Mouse (Mus musculus) right cerebral cortex, adult 2 months (tissue): Measurements from ENCODE around the gene Mn1.

Experiments
- DNase-seq, 2 experiments: peaks; one replicate each; pipeline ENCODE4 v3.0.0; 2021 to 2022; ENCODE audit warnings: low spot score in 2 of 2

Mn1 gene

DNA sequence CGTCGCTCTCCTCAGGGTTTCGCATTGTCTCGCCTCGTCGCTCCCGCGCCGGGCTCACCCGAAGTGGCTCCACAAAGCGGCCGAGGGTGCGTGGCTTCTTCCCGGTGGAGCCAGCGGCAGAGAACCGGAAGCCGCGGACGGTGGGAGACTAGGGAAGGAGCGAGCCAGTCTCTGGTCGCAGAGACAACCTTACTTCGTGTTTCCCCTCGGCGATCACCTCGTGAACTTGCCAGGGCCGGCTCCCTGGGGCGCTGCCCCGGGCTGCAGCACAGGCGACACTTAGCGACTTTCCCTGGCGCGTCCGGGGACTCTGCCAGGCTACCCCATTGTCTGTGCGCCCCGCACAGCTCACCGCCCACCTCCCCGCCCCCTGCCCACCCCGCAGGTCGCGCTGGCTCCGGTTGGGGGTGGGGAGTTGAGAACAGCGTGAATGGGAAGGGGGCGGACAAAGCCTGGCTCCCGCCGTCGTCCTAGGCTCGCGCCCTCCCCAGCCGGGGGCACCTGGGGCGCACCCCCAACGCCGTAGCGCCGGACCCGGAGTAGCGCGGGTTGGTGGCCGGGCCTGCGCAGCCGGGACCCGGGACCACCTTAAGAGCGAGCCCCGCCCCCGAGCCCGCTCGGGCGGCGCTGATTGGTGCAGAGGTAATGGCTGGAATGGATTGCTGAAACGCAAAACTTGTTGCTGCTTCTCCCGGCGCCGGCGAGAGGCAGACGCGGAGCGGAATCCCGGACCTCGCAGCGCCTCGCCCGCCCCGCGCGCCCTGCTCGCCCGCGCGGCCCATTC is at the start of gene Mn1:
Mn1 (plus strand) TSS at position 772 of the 784 bp plus-strand sequence.
- DNase-seq = peak; percentile 86 to 91

DNA sequence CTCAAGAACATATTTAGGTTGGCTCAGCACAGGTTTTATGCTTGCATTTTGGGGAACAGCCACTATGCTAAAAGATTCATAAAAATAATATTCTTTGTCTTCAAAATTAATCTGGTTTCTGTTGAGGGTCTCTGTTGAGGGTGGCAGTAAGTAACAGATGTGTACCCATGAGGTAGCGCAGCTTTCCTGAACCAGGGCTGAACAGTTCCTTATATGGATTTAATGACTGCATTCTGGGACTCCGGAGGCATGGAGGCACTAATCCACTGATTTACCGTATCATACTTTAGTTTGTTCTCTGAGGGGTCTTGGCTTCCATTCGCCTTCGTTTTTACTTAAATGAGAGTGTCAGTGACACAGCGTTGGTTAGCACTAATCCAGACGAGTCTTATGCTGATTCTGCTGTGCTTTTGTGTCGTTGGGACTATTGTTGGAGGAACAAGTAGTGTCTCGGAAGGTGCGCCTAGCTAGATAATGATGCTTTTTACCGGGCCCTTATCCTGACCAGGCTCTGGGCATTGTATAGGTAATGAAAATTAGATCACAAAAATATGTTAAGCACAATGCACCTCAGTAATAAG is 49.1 kb upstream of the Mn1 start:
- no peak for DNase-seq

DNA sequence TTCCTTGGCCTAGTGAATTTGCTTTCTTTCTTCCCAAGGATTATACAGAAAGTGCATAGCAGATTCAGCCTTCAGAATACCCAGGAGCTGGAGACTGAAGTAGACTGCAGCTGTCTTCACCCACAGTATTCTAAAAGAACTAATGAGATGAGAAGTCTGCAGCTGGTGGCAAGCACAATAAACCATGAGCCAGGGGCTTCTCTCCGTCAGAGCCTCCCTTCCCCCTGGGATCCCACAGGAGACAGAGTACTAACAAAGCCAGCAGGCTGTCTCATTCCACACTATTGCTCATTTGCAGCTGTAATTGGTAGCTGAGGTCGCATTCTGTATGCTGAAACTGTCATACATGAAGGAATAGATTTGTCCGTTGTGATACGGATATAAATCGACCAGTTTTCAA is 48.6 kb upstream of the Mn1 start:
- no peak for DNase-seq

DNA sequence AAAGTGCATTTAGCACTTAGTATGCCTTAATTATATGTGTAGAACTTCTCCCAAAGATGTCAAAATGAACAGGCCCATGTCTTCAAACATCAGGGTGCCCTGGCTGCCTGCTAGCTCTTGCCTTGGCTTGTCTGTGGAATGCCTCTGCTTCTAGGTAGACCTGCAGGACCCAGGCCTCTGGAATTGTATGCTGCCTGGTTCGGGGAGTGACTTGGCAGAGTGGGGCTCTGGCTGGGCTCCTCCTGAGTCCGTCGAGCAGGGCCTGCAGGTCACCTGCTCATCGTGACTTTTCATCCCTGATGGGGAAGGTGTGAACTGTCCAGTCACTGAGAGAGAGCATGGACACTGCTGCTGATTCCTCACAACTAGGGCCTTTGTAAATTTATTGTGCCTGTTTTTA is 41.5 kb upstream of the Mn1 start:
- no peak for DNase-seq

DNA sequence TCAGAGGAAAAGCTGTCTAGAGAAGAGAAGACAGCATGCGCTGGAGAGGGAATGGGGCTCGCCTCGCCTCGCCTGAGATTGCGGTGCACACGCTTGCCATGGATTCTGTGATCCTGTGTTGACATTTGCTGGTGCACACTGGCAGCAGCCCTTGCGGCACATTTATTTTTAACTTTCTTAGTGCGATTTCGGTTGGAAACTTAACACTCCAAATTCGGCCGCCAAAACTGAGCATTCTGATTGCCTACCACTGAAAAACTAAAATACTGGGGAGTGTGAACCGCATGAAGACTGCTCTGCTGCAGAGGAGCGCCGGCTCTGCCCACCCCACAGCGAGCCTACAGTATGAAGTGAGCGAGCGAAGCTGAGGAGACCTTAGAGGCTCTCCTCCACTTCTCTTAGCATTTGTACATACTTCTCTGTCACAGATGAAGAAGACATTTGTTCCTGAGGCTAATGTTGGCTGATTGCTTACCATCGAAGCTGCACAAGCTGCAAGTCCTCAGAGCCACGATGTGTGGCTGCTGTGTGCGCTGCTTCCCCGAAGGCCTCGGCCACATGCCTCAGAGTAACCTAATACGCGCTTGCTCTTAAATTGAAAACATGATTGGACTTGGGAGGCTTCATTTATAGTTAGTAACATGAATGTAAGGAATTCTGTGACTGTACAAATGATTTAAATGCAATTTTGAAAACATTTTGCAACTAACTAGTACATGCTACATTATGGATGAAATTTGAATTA is 40.7 kb upstream of the Mn1 start:
- peak; percentile 48 to 52 for DNase-seq

DNA sequence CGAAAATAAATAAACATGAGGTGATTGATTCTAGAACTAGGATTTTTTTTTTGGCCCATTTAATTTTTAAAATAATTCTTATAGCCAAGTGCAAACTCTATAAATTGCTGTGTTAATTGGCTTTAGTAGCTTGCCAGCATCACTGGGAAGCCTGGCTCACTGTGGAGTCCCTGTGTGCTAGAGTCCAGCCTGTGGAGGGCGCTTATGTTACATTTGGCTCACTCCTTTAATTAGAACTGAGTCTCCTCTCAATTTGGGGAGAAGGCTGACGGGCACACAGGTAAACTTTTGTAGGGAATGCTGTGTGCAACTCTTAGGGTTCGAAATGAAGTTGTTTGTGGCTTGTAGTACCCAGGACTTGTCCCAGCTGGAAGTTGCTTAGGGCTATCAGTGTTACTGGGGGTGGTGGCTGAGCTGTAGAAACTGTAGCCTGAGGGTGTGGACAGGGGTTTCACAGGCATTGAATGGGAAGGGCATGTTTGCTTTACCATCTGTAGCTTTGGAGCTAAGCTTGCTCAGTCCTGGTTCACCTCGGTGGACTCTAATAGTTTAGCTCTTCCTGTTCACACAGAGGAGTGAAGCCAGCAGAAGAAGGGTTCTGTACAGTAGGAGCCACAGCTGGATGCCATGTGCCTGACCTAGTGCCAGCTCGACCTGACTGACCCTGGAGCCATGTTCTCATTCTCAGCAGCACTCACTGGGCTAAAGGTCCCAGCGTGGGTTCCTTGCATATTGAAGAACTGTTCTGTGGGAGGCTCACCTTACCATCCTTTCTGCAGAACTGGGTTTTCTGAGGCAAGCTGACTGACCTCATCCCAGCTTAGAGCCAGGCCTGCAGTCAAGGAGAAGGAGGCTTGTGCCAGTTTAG is 38.8 kb upstream of the Mn1 start:
- DNase-seq = no peak

DNA sequence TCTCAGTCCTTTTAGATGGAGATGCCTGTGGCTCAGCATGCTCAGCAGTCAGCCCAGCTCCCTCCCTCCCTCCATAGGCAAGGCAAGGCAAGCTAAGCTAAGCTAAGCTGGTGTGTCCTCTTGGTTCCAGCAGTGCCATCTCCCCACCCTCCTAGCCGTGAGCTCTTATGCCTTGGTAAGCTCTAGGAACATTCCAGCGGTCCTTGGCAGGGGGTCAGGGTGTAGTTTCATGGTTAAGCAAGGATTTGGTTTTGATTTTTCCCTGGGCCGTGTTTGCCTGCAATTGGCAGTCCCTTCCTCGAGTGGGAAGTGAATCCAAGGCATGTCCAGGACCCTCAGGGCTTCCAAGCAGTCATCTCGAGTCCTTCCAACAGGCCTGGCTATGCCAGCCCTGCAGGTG is 33.8 kb upstream of the Mn1 start:
- DNase-seq = no peak

DNA sequence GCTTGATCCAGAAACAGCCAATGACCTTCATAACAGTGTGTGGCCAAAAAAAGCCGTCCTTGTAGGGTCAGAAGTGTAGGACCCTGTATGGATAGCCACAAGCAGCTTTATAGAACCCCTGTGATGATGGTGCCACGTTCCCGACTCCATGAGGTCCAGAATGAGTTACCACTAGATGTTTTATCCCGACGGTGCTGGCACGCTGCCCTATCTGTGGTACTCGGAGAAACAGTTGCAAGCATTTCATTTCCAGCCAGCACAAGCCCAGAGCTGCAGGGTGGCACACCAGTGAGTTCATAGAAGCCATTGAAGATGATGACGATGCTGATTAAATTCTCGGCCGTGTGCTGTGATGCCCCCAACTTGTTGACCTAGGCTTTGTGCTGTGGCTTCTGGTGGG is 26.3 kb upstream of the Mn1 start:
- DNase-seq = no peak

DNA sequence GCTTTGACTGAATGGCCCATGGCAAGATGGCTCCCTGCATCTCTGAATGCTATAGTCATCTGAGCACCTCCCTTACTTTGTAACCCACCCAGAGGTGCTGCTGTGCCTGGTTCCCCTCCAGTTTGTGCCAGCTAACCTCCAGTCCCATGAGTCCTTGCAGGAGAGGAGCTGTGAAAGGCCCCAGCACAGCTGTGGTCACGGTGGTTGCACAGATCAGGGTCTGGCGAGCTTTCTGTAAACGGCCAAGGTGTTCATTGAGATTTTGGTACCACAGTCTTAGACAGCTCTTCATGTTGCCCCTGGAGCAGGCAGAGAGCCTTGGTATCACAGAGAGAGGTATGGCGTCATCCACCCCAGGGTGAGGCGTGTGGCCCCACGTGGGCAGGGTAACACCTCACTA is 25.7 kb upstream of the Mn1 start:
- DNase-seq = no peak

DNA sequence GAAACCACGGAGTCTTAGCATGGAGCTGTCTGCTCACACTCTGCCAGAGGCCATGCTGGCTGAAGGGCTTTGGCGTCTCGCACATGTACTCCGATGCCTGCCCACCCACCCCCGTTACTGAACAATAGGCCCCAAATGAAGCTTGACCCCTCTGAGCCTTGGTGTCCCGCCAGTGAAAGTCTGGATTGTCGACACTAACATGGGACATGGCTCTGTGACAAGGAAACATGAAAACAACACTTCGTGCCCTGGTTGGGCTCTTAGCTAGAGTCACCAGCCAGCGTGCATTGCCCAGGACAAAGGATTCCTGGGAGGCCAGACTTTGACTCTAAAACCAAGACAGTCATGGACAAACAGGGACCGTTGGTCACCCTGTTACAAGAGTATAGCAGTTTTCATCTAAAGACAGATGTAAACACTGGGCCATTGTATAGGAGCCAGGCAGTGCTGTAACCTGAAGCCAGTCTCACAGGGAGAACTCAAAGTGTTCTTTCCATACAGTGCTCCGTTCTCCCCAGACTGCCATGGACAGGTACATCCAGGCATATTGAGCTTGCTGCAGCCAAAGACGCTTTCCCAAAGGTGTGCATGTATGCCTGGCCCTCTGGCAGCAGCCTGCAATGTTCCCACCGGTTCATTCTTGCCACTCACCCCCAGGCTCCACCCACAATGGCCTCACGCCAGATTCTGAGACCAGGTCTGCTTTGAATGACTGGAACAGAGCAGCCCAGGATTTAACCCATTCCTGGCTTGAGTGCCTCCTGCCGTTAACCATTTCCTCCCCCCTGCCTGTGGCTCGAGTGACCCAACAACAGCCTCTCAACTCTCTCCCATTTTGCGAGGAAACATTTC is 23.6 kb upstream of the Mn1 start:
- no peak for DNase-seq

DNA sequence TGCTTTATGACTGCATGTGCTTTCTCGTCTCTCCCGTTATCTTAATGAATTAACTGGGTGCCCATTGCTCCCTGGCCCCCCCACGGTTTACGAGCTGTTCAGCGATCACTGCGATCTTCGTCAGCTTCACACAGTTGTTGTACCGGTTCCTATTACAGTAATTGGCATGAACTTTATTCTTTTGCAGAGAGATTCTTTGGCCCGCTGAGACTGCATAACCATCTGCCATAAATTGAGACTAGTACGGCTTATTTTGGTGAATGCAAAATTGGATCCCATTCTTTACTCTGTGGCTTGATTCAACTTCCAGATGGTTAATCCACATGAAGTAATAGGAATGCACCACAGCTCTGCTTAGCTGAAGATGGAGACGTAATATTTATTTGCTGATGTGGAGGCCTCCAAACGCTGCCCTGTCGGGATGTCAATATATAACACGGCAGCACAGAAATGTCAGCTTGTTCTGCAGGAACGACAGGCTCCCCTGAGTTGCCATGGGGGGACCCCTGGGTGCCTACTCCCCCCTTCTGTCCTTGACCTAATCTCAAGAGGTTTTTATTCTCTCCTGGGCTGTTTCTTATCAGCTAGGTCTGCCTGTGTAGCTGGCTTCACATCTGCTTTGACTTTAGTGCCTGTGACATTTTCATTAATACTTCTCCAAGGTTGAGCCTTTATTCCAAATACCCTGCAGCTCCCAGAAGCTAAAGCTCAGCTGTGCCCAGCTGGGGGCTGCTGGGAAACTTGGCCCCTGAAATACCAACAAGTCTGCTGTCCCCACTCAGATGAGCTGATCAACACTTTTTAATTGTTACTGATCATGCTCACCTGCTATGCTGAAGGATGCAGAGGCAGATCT is 22.7 kb upstream of the Mn1 start:
- DNase-seq = peak in 1 of 2 experiments; percentile 35

DNA sequence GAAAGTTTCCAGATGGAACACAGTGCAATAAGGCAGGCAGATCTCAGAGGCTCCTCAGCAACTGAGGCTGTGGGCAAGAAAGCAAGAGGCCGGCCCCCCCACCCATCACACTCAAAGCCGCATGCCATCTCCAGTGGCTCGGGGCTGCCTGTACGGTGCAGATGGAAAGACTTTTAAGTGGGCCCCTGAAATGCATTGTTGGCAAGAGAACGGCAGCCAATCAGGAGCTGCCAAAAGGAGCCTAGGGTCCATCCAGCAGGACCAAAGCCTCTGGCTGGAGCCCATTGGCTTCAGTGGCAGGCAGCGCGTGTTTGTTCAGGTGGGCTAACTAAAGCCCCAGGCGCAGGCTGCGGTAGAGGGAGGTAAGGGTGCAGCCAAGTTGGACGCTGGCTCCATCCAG is 21.4 kb upstream of the Mn1 start:
- DNase-seq = no peak

DNA sequence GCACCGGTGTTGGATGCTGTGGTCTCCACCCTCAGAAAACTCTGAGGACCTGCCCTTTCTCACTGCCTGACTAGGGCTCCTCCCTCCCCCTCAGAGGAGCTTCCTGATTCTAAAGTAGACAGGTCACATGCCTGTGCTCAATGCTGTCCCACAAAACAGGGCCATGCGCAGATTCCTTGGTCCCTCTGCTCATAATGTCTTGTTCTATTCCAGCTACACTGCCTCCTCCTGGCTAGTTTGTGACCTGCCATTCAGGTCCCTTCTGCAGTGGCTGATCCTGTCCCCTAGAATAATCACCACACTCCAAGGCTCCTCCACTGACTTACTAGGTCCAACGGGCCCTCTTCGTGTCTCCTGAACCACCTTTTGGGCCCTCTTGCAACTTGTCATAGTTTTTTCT is 21.0 kb upstream of the Mn1 start:
- no peak for DNase-seq

DNA sequence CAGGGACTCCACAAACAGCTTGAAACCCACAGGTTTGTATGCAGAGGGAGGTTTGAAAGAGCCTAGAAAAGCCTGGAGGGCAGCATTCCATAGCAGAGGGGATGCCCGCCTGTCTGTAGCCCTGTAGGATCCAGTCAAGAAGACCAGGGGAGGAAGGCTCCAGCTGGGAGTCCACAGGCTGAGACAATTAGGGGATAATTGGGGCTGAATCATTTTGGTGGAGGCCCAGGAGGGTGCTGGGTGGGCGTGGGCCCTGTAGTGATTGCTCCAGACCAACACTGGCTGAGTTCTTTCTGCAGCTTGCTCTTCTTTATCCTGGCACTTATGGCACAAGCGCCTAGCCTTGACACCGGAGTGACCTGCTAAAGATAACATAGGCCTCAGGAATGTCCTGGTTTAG is 18.7 kb upstream of the Mn1 start:
- DNase-seq = no peak

DNA sequence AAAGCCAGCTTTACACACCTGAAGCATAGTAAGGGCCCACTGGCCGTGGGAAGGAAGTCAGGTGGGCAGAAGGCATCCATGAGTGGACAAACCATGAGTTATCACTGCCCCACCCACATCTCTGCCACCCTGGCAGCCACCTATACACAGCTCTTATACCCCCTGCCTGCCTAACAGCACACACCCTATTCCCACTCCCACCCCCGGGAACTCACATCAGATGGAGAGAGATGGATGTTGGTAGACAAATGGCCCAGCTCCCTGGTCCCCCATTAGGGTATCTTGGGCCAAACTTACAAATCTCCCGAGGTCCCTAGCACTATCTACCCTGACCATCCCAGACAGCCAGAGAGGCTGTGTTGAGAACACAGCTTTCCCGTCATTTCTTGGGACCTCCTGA is 17.9 kb upstream of the Mn1 start:
- no peak for DNase-seq

DNA sequence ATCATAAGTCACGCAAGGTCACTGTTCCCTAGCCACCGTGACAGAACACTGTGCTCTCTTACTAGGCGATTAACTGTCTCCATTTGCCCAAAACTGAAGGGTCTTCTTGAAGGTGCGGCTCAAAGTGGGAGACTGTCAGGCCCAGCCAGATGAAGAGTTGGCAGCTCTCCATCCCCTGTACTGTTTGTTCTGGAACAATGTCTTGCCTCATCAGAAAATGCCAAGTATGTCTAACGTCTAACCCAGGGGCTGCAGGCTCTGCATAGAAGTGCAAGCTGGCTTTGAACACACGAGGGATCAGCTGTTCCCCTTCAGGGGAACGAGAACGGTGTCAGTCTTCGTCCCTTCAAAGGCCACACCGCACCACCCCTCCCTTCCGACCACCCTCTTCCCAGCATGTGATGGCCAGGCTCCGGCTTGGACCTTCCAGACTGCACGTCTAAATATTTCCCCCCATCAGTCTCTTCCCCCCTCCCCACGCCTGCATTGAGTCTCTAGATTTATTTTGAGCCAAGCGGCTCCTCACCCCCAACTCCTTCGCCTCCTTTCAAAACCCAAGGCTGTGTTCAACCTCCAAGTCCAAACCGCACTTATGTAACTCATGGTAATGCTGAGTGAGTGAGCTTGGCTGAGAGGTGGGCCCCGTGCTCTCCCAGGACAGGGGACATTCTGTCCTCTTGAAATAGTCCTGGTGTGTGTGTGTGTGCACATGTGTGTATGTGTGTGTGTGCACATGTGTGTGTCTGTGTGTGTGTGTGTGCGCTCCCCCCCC is 15.1 kb upstream of the Mn1 start:
- DNase-seq = no peak

DNA sequence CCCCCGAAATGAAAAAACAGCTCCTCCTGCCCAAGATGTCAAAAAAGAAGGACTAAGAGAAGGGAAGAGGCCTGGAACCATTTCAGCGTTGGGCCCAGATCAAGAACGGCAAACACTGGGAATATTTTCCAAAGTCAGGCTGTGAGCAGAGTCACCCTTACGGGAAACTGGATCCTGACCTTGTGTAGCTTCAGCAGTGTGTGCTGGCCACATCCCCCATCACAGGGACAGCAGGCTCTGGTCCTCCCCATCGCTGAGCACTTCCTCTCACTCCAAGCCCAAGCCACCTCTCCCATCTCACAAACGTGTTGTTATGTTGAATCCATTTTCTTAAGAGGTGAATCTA is 14.5 kb upstream of the Mn1 start:
- DNase-seq = no peak

DNA sequence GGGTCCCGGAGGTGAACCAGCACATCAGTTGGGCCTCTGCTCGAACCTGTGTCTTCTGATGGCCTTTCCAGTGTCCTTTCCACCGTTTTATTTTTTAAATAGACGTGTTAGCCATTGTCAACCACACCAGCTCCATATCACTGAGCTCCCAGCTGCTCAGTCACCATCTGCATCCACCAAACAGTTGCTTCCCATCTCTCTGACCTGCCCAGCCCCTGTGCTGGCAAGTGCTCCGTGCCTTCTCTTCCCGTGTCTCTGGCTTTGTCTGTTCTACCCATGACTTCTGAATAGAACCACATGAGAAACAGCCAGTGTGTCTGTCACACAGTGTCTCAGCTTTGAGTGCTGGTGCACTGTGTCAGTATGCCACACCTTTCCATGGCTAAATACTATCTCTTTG is 12.4 kb upstream of the Mn1 start:
- no peak for DNase-seq

DNA sequence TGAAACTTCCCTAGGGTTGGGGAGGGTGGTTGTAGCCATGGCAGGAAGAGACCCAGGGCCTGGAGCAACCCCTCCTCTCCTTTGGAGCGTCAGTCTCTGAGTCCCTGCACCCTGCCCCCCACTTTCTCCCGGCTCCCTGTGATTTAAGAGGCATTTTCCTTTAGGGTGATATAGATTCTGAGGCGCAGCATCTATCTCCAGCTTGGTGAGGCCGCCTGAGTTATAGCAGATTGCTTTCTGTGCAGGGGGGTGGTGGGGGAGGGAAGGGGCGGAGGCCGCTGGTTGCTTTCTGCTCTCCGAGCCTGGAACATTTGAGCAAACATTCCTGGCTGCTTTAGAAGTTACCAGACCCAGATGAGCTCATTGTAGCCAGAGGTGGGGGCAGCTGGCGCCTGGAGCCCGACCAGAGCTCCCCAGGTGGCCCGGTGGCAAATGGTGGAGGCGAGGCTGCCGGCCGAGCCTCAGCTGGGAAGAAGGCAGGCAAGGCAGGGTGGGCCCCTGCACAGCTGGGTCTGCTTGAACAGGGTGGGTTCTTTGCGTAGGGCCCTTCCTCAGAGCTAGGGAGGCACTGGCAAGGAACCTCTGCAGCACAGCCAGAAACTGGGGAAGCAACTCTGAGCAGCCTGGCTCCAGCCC is 8.6 kb upstream of the Mn1 start:
- DNase-seq = no peak
